Mouse (Mus musculus) MEL (cell line): ENCODE data around the gene Proser3. TPM values are rescaled to one million over a fixed set of nuclear protein-coding genes. Genes with fewer than 3 reads are reported as not detected.

Experiments used
- DNase-seq: peaks from one replicate; pipeline ENCODE4 v3.0.0; 2011; ENCODE audit warnings: low read depth, low spot score
- H3K27ac ChIP-seq: 2 replicates; pipeline ENCODE4 v1.5.1; 2012; ENCODE audit warnings: low read depth, mild to moderate bottlenecking, control low read depth, low read length, moderate library complexity; ENCODE audit not compliant: control insufficient read depth
- H3K27me3 ChIP-seq, 2 experiments: fragments of 150-350 bp in 1 of 2; sonication (generic) in 1 of 2; 2 replicates each; pipeline ENCODE4 v1.6.1; 2012; ENCODE audit warnings: low read length in 2 of 2, mild to moderate bottlenecking in 2 of 2, improper control_type of control experiment in 1 of 2, moderate library complexity in 1 of 2; ENCODE audit not compliant: insufficient read depth in 2 of 2, control insufficient read depth in 1 of 2
- H3K36me3 ChIP-seq, 2 experiments: 2 replicates each; pipeline ENCODE4 v1.6.1; 2012 to 2014; ENCODE audit warnings: low read length in 2 of 2, improper control_type of control experiment in 1 of 2, inconsistent platforms in 1 of 2, mild to moderate bottlenecking in 1 of 2; ENCODE audit not compliant: insufficient read depth in 2 of 2, control insufficient read depth in 1 of 2
- H3K4me1 ChIP-seq, 2 experiments: fragments of 150-350 bp in 1 of 2; sonication (generic) in 1 of 2; 2 replicates each; pipeline ENCODE4 v1.6.1; 2012; ENCODE audit warnings: low read length in 2 of 2, improper control_type of control experiment in 1 of 2, mild to moderate bottlenecking in 1 of 2; ENCODE audit not compliant: insufficient read depth in 2 of 2, control insufficient read depth in 1 of 2
- H3K4me3 ChIP-seq, 2 experiments: fragments of 150-350 bp in 1 of 2; sonication (generic) in 1 of 2; 2 replicates each; pipeline ENCODE4 v1.5.1; 2012; ENCODE audit warnings: low read depth in 2 of 2, low read length in 2 of 2, mild to moderate bottlenecking in 2 of 2, moderate library complexity in 2 of 2, control low read depth in 1 of 2, improper control_type of control experiment in 1 of 2; ENCODE audit not compliant: control insufficient read depth in 1 of 2, insufficient read depth in 1 of 2
- H3K79me2 ChIP-seq: 2 replicates; pipeline ENCODE4 v1.6.1; 2012; ENCODE audit warnings: mild to moderate bottlenecking, low read length, moderate library complexity; ENCODE audit not compliant: control insufficient read depth, poor library complexity, insufficient read depth
- H3K9ac ChIP-seq: 2 replicates; pipeline ENCODE4 v1.6.1; 2012; ENCODE audit warnings: low read depth, mild to moderate bottlenecking, control low read depth, low read length, moderate library complexity; ENCODE audit not compliant: control insufficient read depth, poor library complexity, severe bottlenecking
- H3K9me3 ChIP-seq: fragments of 150-350 bp; sonication (generic); replicated peaks from 2 replicates; pipeline ENCODE4 v1.6.1; 2012; ENCODE audit warnings: mild to moderate bottlenecking, low read length, improper control_type of control experiment, moderate library complexity; ENCODE audit not compliant: insufficient read depth
- BHLHE40 ChIP-seq: IDR thresholded peaks from 2 replicates; pipeline ENCODE4 v1.6.1; 2012; ENCODE audit warnings: low read depth, mild to moderate bottlenecking, inconsistent platforms, low read length, improper control_type of control experiment, borderline replicate concordance
- CHD1 ChIP-seq: IDR thresholded peaks from 2 replicates; pipeline ENCODE4 v1.6.1; 2012; ENCODE audit warnings: low read depth, mild to moderate bottlenecking, inconsistent platforms, low read length, improper control_type of control experiment
- CHD2 ChIP-seq: IDR thresholded peaks from 2 replicates; pipeline ENCODE4 v1.6.1; 2011; ENCODE audit warnings: low read length, improper control_type of control experiment
- CTCF ChIP-seq, 3 experiments: IDR thresholded peaks in 2 of 3; conservative IDR thresholded peaks in 1 of 3; 2 replicates each; pipeline ENCODE4 v1.5.1; 2011 to 2012; ENCODE audit warnings: low read length in 3 of 3, low read depth in 2 of 3, mild to moderate bottlenecking in 2 of 3, improper control_type of control experiment in 1 of 3, inconsistent platforms in 1 of 3, mixed read lengths in 1 of 3, moderate library complexity in 1 of 3; ENCODE audit not compliant: control insufficient read depth in 1 of 3, insufficient read depth in 1 of 3, poor library complexity in 1 of 3, severe bottlenecking in 1 of 3
- E2F4 ChIP-seq: IDR thresholded peaks from 2 replicates; pipeline ENCODE4 v1.6.1; 2011; ENCODE audit warnings: low read depth, low read length, improper control_type of control experiment, borderline replicate concordance
- ELF1 ChIP-seq: IDR thresholded peaks from 2 replicates; pipeline ENCODE4 v1.6.1; 2014; ENCODE audit warnings: low read depth, mild to moderate bottlenecking, inconsistent platforms, low read length, improper control_type of control experiment, moderate library complexity
- EP300 ChIP-seq, 2 experiments: IDR thresholded peaks; 2 replicates each; pipeline ENCODE4 v1.6.1; 2011; ENCODE audit warnings: improper control_type of control experiment in 2 of 2, low read length in 2 of 2, low read depth in 1 of 2, mild to moderate bottlenecking in 1 of 2
- ETS1 ChIP-seq: IDR thresholded peaks from 2 replicates; pipeline ENCODE4 v1.6.1; 2012; ENCODE audit warnings: low read depth, mild to moderate bottlenecking, inconsistent platforms, low read length, improper control_type of control experiment, moderate library complexity
- GABPA ChIP-seq: IDR thresholded peaks from 2 replicates; pipeline ENCODE4 v1.6.1; 2012; ENCODE audit warnings: low read depth, mild to moderate bottlenecking, inconsistent platforms, low read length, improper control_type of control experiment, moderate library complexity
- GATA1 ChIP-seq: IDR thresholded peaks from 2 replicates; pipeline ENCODE4 v1.6.1; 2011; ENCODE audit warnings: low read depth, low read length, improper control_type of control experiment
- HCFC1 ChIP-seq: IDR thresholded peaks from 2 replicates; pipeline ENCODE4 v1.6.1; 2012; ENCODE audit warnings: low read depth, mild to moderate bottlenecking, inconsistent platforms, low read length, improper control_type of control experiment, moderate library complexity
- JUND ChIP-seq: IDR thresholded peaks from 2 replicates; pipeline ENCODE4 v1.6.1; 2011; ENCODE audit warnings: low read depth, mild to moderate bottlenecking, improper control_type of control experiment, low read length
- KAT2A ChIP-seq: conservative IDR thresholded peaks from 2 replicates; pipeline ENCODE4 v1.6.1; 2012; ENCODE audit warnings: low read depth, low read length, improper control_type of control experiment, inconsistent platforms
- MAFK ChIP-seq: IDR thresholded peaks from 2 replicates; pipeline ENCODE4 v1.6.1; 2011; ENCODE audit warnings: low read depth, mild to moderate bottlenecking, low read length, improper control_type of control experiment, borderline replicate concordance
- MAX ChIP-seq: IDR thresholded peaks from 2 replicates; pipeline ENCODE4 v1.6.1; 2011; ENCODE audit warnings: low read length, improper control_type of control experiment
- MAZ ChIP-seq: IDR thresholded peaks from 2 replicates; pipeline ENCODE4 v1.6.1; 2012; ENCODE audit warnings: low read depth, mild to moderate bottlenecking, inconsistent platforms, low read length, improper control_type of control experiment
- MEF2A ChIP-seq: IDR thresholded peaks from 2 replicates; pipeline ENCODE4 v1.6.1; 2014; ENCODE audit warnings: low read depth, mild to moderate bottlenecking, inconsistent platforms, low read length, improper control_type of control experiment; ENCODE audit not compliant: poor library complexity, insufficient replicate concordance, severe bottlenecking; ENCODE audit errors: extremely low read depth
- MXI1 ChIP-seq: IDR thresholded peaks from 2 replicates; pipeline ENCODE4 v1.6.1; 2011; ENCODE audit warnings: mild to moderate bottlenecking, low read depth, low read length, improper control_type of control experiment
- MYB ChIP-seq: IDR thresholded peaks from 2 replicates; pipeline ENCODE4 v1.6.1; 2011; ENCODE audit warnings: mild to moderate bottlenecking, low read depth, low read length, improper control_type of control experiment
- MYC ChIP-seq: IDR thresholded peaks from 2 replicates; pipeline ENCODE4 v1.6.1; 2011; ENCODE audit warnings: low read depth, mild to moderate bottlenecking, low read length, improper control_type of control experiment, moderate library complexity
- NELFE ChIP-seq: IDR thresholded peaks from 2 replicates; pipeline ENCODE4 v1.6.1; 2011; ENCODE audit warnings: low read depth, low read length, improper control_type of control experiment
- NRF1 ChIP-seq: IDR thresholded peaks from 2 replicates; pipeline ENCODE4 v1.6.1; 2014; ENCODE audit warnings: low read depth, mild to moderate bottlenecking, inconsistent platforms, low read length, improper control_type of control experiment, moderate library complexity; ENCODE audit not compliant: poor library complexity, insufficient read depth, severe bottlenecking
- POLR2A ChIP-seq, 2 experiments: IDR thresholded peaks; 2 replicates each; pipeline ENCODE4 v1.6.1; 2011 to 2012; ENCODE audit warnings: low read length in 2 of 2, mild to moderate bottlenecking in 2 of 2, control low read depth in 1 of 2, improper control_type of control experiment in 1 of 2, low read depth in 1 of 2, moderate library complexity in 1 of 2; ENCODE audit not compliant: control insufficient read depth in 1 of 2, insufficient read depth in 1 of 2, poor library complexity in 1 of 2
- POLR2AphosphoS2 ChIP-seq: IDR thresholded peaks from 2 replicates; pipeline ENCODE4 v1.6.1; 2011; ENCODE audit warnings: low read length, improper control_type of control experiment
- POLR2AphosphoS5 ChIP-seq: IDR thresholded peaks from 2 replicates; pipeline ENCODE4 v1.6.1; 2012; ENCODE audit warnings: low read depth, borderline replicate concordance, mild to moderate bottlenecking, inconsistent platforms, low read length, moderate library complexity, mixed read lengths
- RAD21 ChIP-seq: IDR thresholded peaks from 2 replicates; pipeline ENCODE4 v1.6.1; 2011; ENCODE audit warnings: mild to moderate bottlenecking, low read depth, low read length, improper control_type of control experiment
- SIN3A ChIP-seq: IDR thresholded peaks from 2 replicates; pipeline ENCODE4 v1.6.1; 2012; ENCODE audit warnings: low read length, improper control_type of control experiment, inconsistent platforms
- SMC3 ChIP-seq: IDR thresholded peaks from 2 replicates; pipeline ENCODE4 v1.6.1; 2011; ENCODE audit warnings: low read depth, low read length, improper control_type of control experiment
- TBP ChIP-seq: IDR thresholded peaks from 2 replicates; pipeline ENCODE4 v1.8.0; 2011; ENCODE audit warnings: low read depth, low read length, improper control_type of control experiment
- TCF12 ChIP-seq: IDR thresholded peaks from 2 replicates; pipeline ENCODE4 v1.6.1; 2014; ENCODE audit warnings: low read depth, mild to moderate bottlenecking, inconsistent platforms, low read length, improper control_type of control experiment, moderate library complexity
- UBTF ChIP-seq: IDR thresholded peaks from 2 replicates; pipeline ENCODE4 v1.6.1; 2012; ENCODE audit warnings: low read depth, mild to moderate bottlenecking, inconsistent platforms, low read length, improper control_type of control experiment, moderate library complexity, borderline replicate concordance; ENCODE audit not compliant: insufficient read depth
- USF1 ChIP-seq: IDR thresholded peaks from 2 replicates; pipeline ENCODE4 v1.6.1; 2014; ENCODE audit warnings: low read depth, mild to moderate bottlenecking, inconsistent platforms, low read length, improper control_type of control experiment, moderate library complexity
- USF2 ChIP-seq, 2 experiments: IDR thresholded peaks; 2 replicates each; pipeline ENCODE4 v1.6.1; 2011 to 2012; ENCODE audit warnings: improper control_type of control experiment in 2 of 2, low read length in 2 of 2, borderline replicate concordance in 1 of 2, inconsistent platforms in 1 of 2, low read depth in 1 of 2, mild to moderate bottlenecking in 1 of 2; ENCODE audit not compliant: insufficient read depth in 1 of 2
- ZC3H11A ChIP-seq: IDR thresholded peaks from 2 replicates; pipeline ENCODE4 v1.6.1; 2012; ENCODE audit warnings: low read depth, mild to moderate bottlenecking, inconsistent platforms, low read length, improper control_type of control experiment
- ZKSCAN1 ChIP-seq: IDR thresholded peaks from 2 replicates; pipeline ENCODE4 v1.6.1; 2012; ENCODE audit warnings: low read depth, mild to moderate bottlenecking, inconsistent platforms, low read length, improper control_type of control experiment, moderate library complexity
- ZMIZ1 ChIP-seq: IDR thresholded peaks from 2 replicates; pipeline ENCODE4 v1.6.1; 2012; ENCODE audit warnings: low read depth, mild to moderate bottlenecking, inconsistent platforms, low read length, improper control_type of control experiment, moderate library complexity
- ZNF384 ChIP-seq: IDR thresholded peaks from 2 replicates; pipeline ENCODE4 v1.6.1; 2012; ENCODE audit warnings: low read depth, mild to moderate bottlenecking, inconsistent platforms, low read length, improper control_type of control experiment
- polyA plus RNA-seq, 2 experiments: library from polyadenylated mRNA; stranded (reverse) in 1 of 2; unstranded in 1 of 2; fragments of >175 nt in 1 of 2; fragments of >200 nt in 1 of 2; gene quantifications; 2 replicates each; pipeline versions ENCODE4 v1.2.1 to v1.2.4; 2012; ENCODE audit warnings: low replicate concordance in 2 of 2, low read depth in 1 of 2; ENCODE audit not compliant: insufficient read length in 2 of 2, insufficient read depth in 1 of 2, missing spikeins in 1 of 2
- total RNA-seq: library from RNA; depleted of rRNA; stranded (reverse); fragments of 300-350 nt; gene quantifications from 2 replicates; pipeline ENCODE4 v1.2.3, GENCODE M21; 2012

The Proser3 gene
- total and polyA plus RNA-seq, 3 experiments: 2.3 to 8.9 TPM; not detected in 1

DNA sequence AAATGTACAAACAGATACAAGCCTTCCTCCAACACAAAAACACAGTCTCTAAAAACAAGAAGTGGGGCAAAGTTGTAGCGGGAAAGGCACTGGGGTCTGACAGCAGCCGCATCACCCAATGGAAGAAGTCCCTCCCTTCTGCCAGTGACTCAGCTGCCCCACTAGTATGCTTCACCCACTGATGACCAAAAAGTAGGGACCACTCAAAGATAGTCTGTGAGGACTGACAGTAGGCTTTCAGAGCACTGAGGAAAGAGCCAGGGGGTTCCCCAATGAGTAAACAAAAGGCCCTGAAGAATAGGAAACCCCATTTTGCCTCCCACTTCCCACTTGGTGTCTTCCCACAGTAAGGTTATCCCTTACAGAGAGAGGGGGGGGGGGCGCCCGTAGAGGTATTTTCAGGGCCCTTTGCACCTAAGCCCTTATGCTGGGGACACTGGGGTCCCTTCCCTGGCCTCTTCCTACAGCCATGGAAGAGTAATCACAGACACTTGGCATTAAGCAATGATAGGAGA, 42.5 kb upstream of the Proser3 start:
- peaks cover 0 to 13% of the 10 kb centered on the region in 2 experiments; a peak in 2 of 4 replicates for H3K36me3 ChIP-seq
- peak; percentile 72 for DNase-seq
- H3K4me3 ChIP-seq: peak overlapping the region in 1 of 2 experiments; percentile 54; a peak in 2 of 4 replicates
- no peaks in the 10 kb centered on the region for H3K27me3 ChIP-seq
- peak overlapping the region; percentile 56 for H3K9ac ChIP-seq
- H3K9me3 ChIP-seq: no peaks in the 10 kb centered on the region
- H3K4me1 ChIP-seq: peaks cover 10 to 40% of the 10 kb centered on the region in 2 experiments; a peak in 3 of 4 replicates
- peak overlapping the region; percentile 84 for H3K27ac ChIP-seq
- peaks cover 5% of the 10 kb centered on the region; the same call in 1 of the 2 replicates for H3K79me2 ChIP-seq
- TF ChIP-seq E2F4 (no peak), TBP (no peak), TCF12 (0 out of 2 replicates have a peak, but pooled peaks have one; percentile 12), CTCF (IDR thresholded peaks at IDR 0.05 in 2 of 3, conservative IDR thresholded peaks at IDR 0.05 in 1 of 3; ENCODE audit: control insufficient read depth in 1 of 3, insufficient read depth in 1 of 3, low read depth in 2 of 3, low read length in 3 of 3, poor library complexity in 1 of 3, severe bottlenecking in 1 of 3) (no peak), USF1 (no peak), ZNF384 (no peak), SMC3 (no peak), ETS1 (0 out of 2 replicates have a peak, but pooled peaks have one; percentile 5), UBTF (no peak), POLR2AphosphoS5 (no peak), NELFE (no peak), MYB (no peak), BHLHE40 (no peak), GATA1 (no peak), NRF1 (no peak), USF2 (IDR thresholded peaks at IDR 0.05; ENCODE audit: borderline replicate concordance in 1 of 2, insufficient read depth in 1 of 2, low read depth in 1 of 2, low read length in 2 of 2) (no peak), POLR2A (IDR thresholded peaks at IDR 0.05; ENCODE audit: control insufficient read depth in 1 of 2, insufficient read depth in 1 of 2, low read depth in 1 of 2, low read length in 2 of 2, poor library complexity in 1 of 2) (no peak), JUND (0 out of 2 replicates have a peak, but pooled peaks have one; percentile 5), MAFK (no peak), SIN3A (no peak), KAT2A (no peak), GABPA (no peak), ZKSCAN1 (no peak), MXI1 (0 out of 2 replicates have a peak, but pooled peaks have one; percentile 2), ELF1 (no peak), CHD2 (no peak), ZMIZ1 (no peak), MAZ (no peak), CHD1 (no peak), HCFC1 (no peak; the same call in 1 of the 2 replicates), MEF2A (no peak), EP300 (IDR thresholded peaks at IDR 0.05; ENCODE audit: low read depth in 1 of 2, low read length in 2 of 2) (peak in 1 of 2 experiments; percentile 1; a peak in 1 of 4 replicates), ZC3H11A (no peak), RAD21 (no peak), MAX (no peak), POLR2AphosphoS2 (no peak), MYC (no peak)
